Mouse (Mus musculus) gonadal fat pad, adult 2 months (tissue): ENCODE measurements around the gene Eml3. TPM values are rescaled to one million over a fixed set of nuclear protein-coding genes. Genes with fewer than 3 reads are reported as not detected.
"Not testable (repeated sequence)": the region's sequence is repeated elsewhere in the genome, so short reads cannot be mapped to it uniquely, and the experiment has no call there.

Experiments used
- DNase-seq: peaks from one replicate; pipeline ENCODE4 v3.0.0-alpha.2; 2012; ENCODE audit warnings: low read depth
- polyA plus RNA-seq: library from polyadenylated mRNA; depleted of rRNA; stranded (reverse); fragments of >200 nt; gene quantifications from 2 replicates; pipeline ENCODE4 v1.2.3, GENCODE M21; 2012; rRNA removed

Gene Eml3
- 42.4 and 50.5 TPM in 2 replicates for polyA plus RNA-seq

GRCm38 (mm10) chr19:8929224-8930088 lies at the start of gene Eml3, which contains the start of gene Rom1:
Gene Eml3 (plus strand): TSS chr19:8929552.
Gene Rom1 (minus strand): TSS chr19:8929356.
- DNase-seq, result no peak

GRCm38 (mm10) chr19:8880311-8881033 lies 48.9 kb upstream of the Eml3 start, which contains the start of gene Uqcc3:
Gene Uqcc3 (minus strand): TSS chr19:8880923.
- DNase-seq, result no peak

- DNase-seq, result no peak
Observed at GRCm38 (mm10) chr19:8881034-8881392, 48.3 kb upstream of the Eml3 start.

GRCm38 (mm10) chr19:8883616-8884015 lies 45.7 kb upstream of the Eml3 start, which contains the start of the genes Lbhd1 and Gm49403:
Gene Lbhd1 (plus strand): TSS chr19:8883732.
Gene Gm49403 (plus strand): TSS chr19:8883930.
- DNase-seq, result no peak

GRCm38 (mm10) chr19:8886916-8887584 lies 42.3 kb upstream of the Eml3 start:
- no peak for DNase-seq

- no peak for DNase-seq
Observed at GRCm38 (mm10) chr19:8887585-8888463, 41.5 kb upstream of the Eml3 start.

GRCm38 (mm10) chr19:8888511-8889385 lies 40.6 kb upstream of the Eml3 start, which contains the start of the genes 1810009A15Rik and Gm49416:
Gene 1810009A15Rik (plus strand): TSS chr19:8888853.
Gene Gm49416 (plus strand): TSS chr19:8888926.
- DNase-seq, result no peak

- no peak for DNase-seq
Observed at GRCm38 (mm10) chr19:8892829-8893766, 36.3 kb upstream of the Eml3 start, which contains the start of gene Ints5. Gene Ints5 (plus strand): TSS chr19:8893005.

- DNase-seq, result no peak
Observed at GRCm38 (mm10) chr19:8895397-8895960, 33.9 kb upstream of the Eml3 start.

- DNase-seq, result not testable (repeated sequence)
Observed at GRCm38 (mm10) chr19:8896231-8896630, 33.1 kb upstream of the Eml3 start.

- DNase-seq, result not testable (repeated sequence)
Observed at GRCm38 (mm10) chr19:8897211-8897864, 32.0 kb upstream of the Eml3 start.

GRCm38 (mm10) chr19:8897865-8898495 lies 31.4 kb upstream of the Eml3 start, which contains the start of gene Ganab:
Gene Ganab (plus strand): TSS chr19:8898071.
- no peak for DNase-seq

GRCm38 (mm10) chr19:8898576-8898975 lies 30.8 kb upstream of the Eml3 start:
- DNase-seq, result no peak

GRCm38 (mm10) chr19:8899079-8899478 lies 30.3 kb upstream of the Eml3 start:
- no peak for DNase-seq

GRCm38 (mm10) chr19:8903412-8903811 lies 25.9 kb upstream of the Eml3 start:
- DNase-seq, result no peak

- no peak for DNase-seq
Observed at GRCm38 (mm10) chr19:8908531-8908930, 20.8 kb upstream of the Eml3 start.

- no peak for DNase-seq
Observed at GRCm38 (mm10) chr19:8911810-8912209, 17.5 kb upstream of the Eml3 start.
